Mouse (Mus musculus) heart, postnatal 0 days (tissue): ENCODE results near the gene Pds5a.

Experiments used
- CTCF ChIP-seq: IDR thresholded peaks from 2 replicates; pipeline ENCODE4 v1.5.1; 2016; ENCODE audit warnings: antibody characterized with exemption, control low read depth, low read depth
- EP300 ChIP-seq: IDR thresholded peaks from 2 replicates; pipeline ENCODE4 v1.6.1; 2016; ENCODE audit warnings: antibody characterized with exemption, low read depth

DNA sequence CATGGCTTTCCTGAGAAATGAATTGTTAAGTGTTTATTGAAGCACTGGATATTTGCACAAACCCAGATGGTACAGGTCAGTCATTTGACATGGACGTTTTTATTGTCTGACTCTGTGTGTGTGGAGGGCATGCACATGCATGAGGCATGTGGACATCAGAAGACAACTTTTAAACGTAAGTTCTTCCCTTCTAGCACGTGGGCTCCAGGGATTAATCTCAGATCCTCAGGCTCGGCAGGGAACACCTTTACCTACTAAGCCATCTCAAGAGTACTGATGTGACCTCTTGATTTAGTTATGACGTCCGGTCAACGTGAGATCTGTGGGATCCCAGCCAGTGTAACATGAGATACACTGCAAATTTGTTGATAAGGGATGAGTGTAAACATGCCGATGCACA lies 12.2 kb upstream of the Pds5a start:
- TF ChIP-seq EP300 (no peak), CTCF (no peak)
